Mouse (Mus musculus): Measurements from ENCODE around the gene Lrrc17. TPM values are rescaled to one million over a fixed set of nuclear protein-coding genes. Genes with fewer than 3 reads are reported as not detected.

Gene Lrrc17
- polyA plus RNA-seq (2015; fragmentation: Illumina TruSeq; extraction: RNeasy Lipid Tissue Mini Kit (QIAGEN cat#74804); ENCODE audit: insufficient read depth, low replicate concordance) = 0.18 TPM

GRCm38 (mm10) chr5:21543409-21544201 lies at the start of gene Lrrc17:
Lrrc17 (plus strand) TSS chr5:21543559.

Other genes with a start within 250 kb of the Lrrc17 start
- gene Fgl2, start 170.9 kb upstream of the Lrrc17 start, polyA plus RNA-seq (2015; fragmentation: Illumina TruSeq; extraction: RNeasy Lipid Tissue Mini Kit (QIAGEN cat#74804); ENCODE audit: insufficient read depth, low replicate concordance) = 47.2 TPM
- gene Ccdc146, start 118.9 kb upstream of the Lrrc17 start, polyA plus RNA-seq (2015; fragmentation: Illumina TruSeq; extraction: RNeasy Lipid Tissue Mini Kit (QIAGEN cat#74804); ENCODE audit: insufficient read depth, low replicate concordance) = 0.23 TPM
- gene Fam185a, start 118.6 kb upstream of the Lrrc17 start, polyA plus RNA-seq (2015; fragmentation: Illumina TruSeq; extraction: RNeasy Lipid Tissue Mini Kit (QIAGEN cat#74804); ENCODE audit: insufficient read depth, low replicate concordance) = 7.7 TPM
- gene Fbxl13, start 102.1 kb downstream of the Lrrc17 start, polyA plus RNA-seq (2015; fragmentation: Illumina TruSeq; extraction: RNeasy Lipid Tissue Mini Kit (QIAGEN cat#74804); ENCODE audit: insufficient read depth, low replicate concordance) = 0.15 TPM
- 57.2 TPM for gene Armc10, start 102.3 kb downstream of the Lrrc17 start, polyA plus RNA-seq (2015; fragmentation: Illumina TruSeq; extraction: RNeasy Lipid Tissue Mini Kit (QIAGEN cat#74804); ENCODE audit: insufficient read depth, low replicate concordance)
- gene Napepld, start 157.8 kb downstream of the Lrrc17 start, polyA plus RNA-seq (2015; fragmentation: Illumina TruSeq; extraction: RNeasy Lipid Tissue Mini Kit (QIAGEN cat#74804); ENCODE audit: insufficient read depth, low replicate concordance) = 1.7 TPM
- 66.7 TPM for gene Pmpcb, start 193.6 kb downstream of the Lrrc17 start, polyA plus RNA-seq (2015; fragmentation: Illumina TruSeq; extraction: RNeasy Lipid Tissue Mini Kit (QIAGEN cat#74804); ENCODE audit: insufficient read depth, low replicate concordance)
- 88.5 TPM for gene Dnajc2, start 241.7 kb downstream of the Lrrc17 start, polyA plus RNA-seq (2015; fragmentation: Illumina TruSeq; extraction: RNeasy Lipid Tissue Mini Kit (QIAGEN cat#74804); ENCODE audit: insufficient read depth, low replicate concordance)
- gene Psmc2, start 241.7 kb downstream of the Lrrc17 start, polyA plus RNA-seq (2015; fragmentation: Illumina TruSeq; extraction: RNeasy Lipid Tissue Mini Kit (QIAGEN cat#74804); ENCODE audit: insufficient read depth, low replicate concordance) = 94.5 TPM

All from spleen, adult 10 weeks (tissue).